Mouse (Mus musculus): ENCODE measurements around the gene Klrg2.
"Not testable (repeated sequence)": the region's sequence is repeated elsewhere in the genome, so short reads cannot be mapped to it uniquely, and the experiment has no call there.

Klrg2 gene

DNA sequence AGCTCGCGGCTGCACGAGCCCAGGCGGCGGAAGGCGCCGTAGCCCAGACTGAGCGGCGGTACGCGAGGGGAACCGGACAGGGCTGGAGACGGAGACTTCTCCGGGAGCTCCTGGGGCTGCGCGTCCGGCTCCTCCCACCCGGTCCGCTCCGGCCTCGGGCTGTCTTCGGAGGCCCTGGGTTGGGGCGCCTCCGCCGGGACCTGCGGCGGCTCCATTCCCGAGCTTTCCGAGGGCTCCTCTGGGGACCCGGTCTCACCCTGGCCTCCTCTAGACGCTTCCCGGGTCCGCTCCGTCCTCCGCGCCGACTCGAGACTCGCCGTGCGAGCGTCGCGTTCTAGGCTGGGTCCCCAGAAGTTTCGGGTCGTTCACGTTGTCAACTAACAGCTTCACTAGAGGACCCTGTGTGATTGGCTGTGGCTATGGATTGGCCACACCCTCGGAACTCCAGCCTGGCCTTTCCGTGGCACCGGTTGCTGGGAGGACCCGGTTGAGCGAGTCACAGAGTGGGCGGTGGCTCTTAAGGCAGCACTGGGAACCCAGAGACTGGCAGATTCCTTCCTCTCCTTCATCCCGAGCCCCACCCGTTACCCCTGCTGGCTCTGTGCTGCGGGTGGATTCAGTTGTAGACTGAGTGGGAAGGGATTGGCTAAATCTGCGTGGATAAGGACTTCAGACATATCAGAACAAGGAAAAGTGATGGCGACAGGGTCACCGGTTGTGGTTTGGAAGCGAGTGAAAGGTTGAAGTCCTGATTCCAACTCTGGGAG lies at the start of gene Klrg2:
TSS of gene Klrg2 (minus strand) at position 391 of the 767 bp plus-strand sequence.
- ATAC-seq (ENCODE audit: insufficient number of reproducible peaks, low FRiP score, low TSS enrichment), result peak; percentile 45; the same call in 1 of the 2 replicates

DNA sequence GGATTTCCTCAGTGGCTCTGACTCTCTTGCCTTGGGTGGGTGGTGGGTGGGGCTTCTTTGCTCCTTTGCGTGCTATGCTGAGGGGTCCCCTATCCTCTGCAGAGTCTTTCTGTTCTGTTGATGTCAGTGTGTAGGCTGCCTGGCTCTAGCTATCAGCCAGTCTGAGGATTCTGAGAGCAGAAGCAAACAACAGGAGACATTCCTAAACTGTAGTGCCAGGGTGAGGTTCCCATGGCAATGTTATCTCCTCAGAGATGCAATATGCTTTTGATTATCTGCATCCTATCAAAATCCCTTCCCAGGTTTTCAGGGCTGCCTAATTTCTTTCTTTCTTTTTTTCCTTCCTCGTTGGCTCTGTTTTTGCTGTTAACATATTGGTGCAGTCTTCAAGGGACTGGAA lies 45.5 kb upstream of the Klrg2 start:
- no peak for ATAC-seq (ENCODE audit: insufficient number of reproducible peaks, low FRiP score, low TSS enrichment)

DNA sequence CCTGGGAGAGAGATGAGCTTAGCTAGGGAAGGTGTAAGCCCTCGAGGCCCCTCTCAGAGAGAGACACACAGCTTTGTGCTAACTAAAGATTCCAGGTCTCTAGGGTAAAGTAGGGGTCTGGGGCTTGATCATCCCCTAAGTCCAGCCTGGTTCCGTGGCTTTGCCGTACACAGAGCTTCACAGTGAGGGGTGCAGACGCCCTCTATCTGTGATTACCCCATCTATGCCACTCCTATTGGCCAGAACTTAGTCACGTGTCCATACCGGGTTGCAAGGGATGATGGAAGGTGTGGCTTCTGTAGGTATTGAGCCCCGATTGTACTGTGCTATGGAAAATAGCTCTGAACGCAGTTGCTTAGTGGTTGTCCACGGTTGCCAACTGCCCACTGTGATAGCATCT lies 40.6 kb upstream of the Klrg2 start:
- no peak for ATAC-seq (ENCODE audit: insufficient number of reproducible peaks, low FRiP score, low TSS enrichment)

DNA sequence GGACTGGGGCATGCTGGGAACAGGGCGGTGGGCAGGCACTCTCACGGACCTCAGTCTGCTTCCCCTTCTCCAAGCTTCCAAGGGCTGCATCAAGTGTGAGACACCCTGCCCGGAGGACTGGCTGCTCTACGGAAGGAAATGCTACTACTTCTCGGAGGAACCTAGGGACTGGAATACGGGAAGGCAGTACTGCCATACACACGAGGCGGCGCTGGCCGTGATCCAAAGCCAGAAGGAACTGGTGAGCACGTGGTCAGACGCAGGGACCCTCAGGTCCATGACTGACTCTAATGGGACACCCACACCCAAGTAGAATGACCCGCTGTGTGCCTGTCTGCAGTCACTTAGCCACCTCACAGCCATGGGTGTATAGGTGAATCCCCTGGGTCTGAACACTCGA lies 39.7 kb upstream of the Klrg2 start:
- no peak for ATAC-seq (ENCODE audit: insufficient number of reproducible peaks, low FRiP score, low TSS enrichment)

DNA sequence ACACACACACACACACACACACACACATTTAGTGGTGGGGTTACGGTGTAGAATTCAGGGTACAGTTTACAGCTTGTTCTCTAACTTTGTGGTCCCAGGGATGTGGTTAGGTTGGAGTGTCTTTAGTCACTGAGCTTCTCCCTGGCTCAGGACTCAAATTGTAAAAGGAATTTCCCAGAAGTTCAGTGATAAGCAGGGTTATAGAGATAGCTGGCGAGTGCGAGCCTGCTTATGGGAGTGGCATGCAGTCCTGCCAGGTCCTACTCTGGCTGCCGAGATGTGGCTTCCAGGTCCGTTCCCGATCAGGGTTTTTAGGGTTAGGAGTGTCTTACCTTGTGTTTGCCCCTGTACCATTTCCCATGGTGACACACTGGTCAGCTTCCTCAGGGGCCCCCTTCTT lies 39.2 kb upstream of the Klrg2 start:
- ATAC-seq (ENCODE audit: insufficient number of reproducible peaks, low FRiP score, low TSS enrichment), result no peak

DNA sequence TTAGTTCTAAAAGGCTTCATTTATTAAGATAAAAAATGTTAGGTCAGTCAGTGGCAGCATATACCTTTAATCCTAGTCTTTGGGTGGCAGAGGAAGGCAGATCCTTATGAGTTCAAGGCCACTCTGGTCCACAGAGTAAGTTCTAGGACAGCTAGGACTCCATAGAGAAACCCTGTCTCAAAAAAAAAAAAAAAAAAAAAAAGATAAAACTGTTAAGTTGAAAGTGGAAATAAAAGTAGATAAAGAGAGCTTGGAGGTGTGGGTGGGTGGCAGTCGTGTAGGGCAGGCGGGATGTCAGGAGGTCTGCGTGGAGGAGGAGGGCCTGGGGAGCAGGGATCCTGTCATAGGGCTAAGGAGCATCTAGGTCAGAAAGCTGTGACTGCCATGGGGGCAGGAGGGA lies 35.0 kb upstream of the Klrg2 start:
- ATAC-seq (ENCODE audit: insufficient number of reproducible peaks, low FRiP score, low TSS enrichment), result no peak

DNA sequence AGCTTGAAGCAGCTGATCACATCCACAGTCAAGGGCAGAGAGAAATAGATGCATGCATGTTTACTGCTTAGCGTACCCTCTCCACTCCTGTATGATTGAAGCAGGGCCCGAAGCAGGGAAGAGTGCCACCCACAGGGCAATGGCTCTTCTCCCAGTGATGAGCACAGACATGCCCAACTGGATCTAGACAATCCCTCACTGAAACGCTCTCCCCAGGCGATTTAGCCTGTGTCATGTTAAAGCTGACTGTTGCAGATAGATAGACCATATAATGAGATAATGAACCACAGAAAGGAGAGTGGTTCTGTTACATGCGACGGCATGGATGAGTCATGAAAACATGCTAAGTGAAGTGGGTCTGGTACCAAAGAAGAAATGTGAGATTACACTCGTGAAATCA lies 34.2 kb upstream of the Klrg2 start:
- no peak for ATAC-seq (ENCODE audit: insufficient number of reproducible peaks, low FRiP score, low TSS enrichment)

DNA sequence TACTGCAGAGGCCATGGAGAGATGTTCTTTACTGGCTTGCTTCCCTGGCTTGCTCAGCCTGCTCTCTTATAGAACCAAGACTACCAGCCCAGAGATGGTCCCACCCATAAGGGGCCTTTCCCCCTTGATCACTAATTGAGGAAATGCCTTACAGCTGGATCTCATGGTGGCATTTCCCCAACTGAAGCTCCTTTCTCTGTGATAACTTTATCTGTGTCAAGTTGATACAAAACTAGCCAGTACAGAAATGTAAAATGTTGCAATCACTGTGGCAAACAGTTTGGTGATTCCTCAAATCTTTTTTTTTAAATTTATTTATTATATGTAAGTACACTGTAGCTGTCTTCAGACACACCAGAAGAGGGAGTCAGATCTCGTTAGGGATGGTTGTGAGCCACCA lies 33.4 kb upstream of the Klrg2 start:
- not testable (repeated sequence) for ATAC-seq (ENCODE audit: insufficient number of reproducible peaks, low FRiP score, low TSS enrichment)

DNA sequence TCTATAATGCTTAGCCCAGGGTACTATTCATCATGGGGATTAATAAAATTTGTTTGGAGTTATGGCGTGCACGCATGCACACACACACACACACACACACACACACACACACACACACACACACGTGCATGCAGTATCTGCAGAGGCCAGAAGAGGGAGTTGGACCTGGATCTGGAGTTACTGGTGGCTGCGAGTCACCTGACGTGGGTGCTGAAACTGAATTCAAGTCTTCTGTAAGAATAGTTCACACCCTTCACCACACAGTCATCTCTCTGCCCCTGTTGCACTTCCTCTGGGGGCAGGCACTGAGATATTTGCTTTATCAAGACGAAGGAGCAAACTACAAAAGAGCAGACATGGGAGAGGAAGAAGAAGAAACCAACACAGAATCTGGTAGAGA lies 32.5 kb upstream of the Klrg2 start:
- no peak for ATAC-seq (ENCODE audit: insufficient number of reproducible peaks, low FRiP score, low TSS enrichment)

DNA sequence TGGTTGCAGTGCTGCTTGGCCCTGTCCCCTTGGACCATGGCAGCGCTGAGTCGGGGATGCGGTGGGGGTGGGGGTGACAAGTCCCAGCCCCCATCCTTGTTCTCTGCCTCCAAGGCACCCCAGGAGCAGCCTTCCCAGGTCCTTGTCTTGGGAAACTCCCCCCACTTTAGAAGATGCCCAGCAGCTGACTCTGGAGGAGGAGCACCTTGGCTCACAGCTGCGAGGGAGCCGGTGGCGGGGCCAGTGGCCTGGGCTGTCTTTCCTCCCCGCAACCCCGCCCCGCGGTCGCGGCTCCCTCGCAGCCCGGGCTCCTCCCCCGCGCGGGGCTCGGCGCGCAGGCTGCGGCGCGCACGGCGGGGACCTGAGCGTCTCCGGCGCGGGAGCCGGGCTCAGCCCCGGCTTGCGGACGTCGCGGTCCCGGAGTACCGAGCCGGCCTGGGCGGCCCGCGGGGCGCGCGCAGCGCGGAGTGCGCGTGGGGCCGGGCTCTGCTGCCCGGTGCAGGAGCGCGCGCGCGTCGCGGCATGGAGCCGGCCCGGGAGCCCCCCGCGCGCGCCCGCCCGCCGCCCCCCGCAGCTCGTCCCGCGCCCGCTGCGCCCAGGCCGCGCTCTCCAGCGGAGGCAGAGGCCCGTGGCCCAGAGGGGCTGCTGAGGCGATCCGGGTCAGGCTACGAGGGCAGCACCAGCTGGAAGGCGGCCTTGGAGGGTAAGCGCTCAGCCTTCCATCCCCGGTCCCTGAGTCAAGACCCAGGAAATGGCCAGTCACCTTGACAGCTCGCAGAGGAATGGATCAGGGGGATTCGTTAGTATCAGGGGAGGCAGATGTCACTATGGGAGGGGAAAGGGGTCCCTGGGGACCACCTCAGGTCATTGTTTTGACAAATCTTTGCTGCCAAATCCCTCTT lies 25.9 kb upstream of the Klrg2 start, which contains the start of gene Clec2l:
TSS of gene Clec2l (plus strand) at position 356 of the 902 bp plus-strand sequence.
- ATAC-seq (ENCODE audit: insufficient number of reproducible peaks, low FRiP score, low TSS enrichment), result peak; percentile 79

DNA sequence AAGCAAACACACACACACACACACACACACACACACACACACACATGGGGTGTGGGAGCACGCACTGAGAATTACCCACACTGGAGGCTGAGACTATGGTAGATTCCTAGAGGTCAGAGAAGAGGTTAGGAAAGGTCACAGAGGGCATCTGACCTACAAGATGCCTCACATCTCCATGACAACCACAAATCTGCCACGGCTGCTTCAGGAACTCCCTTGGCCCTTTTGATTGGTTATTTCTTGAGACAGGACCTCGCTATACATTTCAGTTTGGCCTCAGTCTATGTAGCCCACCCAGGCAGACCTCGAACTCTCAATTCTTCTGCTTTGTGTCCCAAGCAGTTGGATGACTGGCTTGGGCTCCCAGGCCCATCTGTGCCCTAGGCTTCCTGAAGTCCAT lies 24.6 kb upstream of the Klrg2 start:
- ATAC-seq (ENCODE audit: insufficient number of reproducible peaks, low FRiP score, low TSS enrichment), result no peak

DNA sequence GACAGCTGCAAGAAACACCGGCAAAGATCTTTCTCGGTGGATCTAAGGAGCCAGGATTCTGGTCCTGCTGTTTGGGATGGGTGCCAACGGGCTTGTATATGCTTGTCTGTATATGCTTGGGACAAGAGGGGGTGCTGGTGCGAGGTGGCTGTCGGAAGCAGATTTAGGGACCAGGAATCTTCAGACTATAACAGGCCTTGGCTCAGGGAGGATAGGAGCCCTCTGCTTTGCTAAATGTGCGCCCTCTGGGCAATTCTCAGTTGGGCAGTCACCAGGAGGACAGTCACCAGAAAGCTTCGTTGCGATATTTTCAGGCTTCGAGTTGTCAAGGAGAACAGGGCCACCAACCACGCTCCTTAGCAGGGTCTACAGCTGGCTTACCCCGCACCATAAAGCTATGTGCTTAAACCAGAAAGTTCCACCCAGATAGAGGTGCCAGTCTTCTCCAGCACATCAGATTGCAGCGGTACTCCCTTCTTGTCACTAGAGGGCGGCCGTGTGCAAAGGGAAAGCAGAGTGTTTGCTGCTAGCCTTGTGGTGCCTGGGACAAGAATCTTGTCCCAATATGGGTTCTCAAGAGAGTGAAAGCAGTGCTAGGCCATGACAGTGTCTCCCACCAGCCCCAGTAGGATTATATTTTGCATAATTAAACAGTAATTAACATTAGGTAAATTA lies 13.4 kb upstream of the Klrg2 start:
- ATAC-seq (ENCODE audit: insufficient number of reproducible peaks, low FRiP score, low TSS enrichment), result peak; percentile 79

DNA sequence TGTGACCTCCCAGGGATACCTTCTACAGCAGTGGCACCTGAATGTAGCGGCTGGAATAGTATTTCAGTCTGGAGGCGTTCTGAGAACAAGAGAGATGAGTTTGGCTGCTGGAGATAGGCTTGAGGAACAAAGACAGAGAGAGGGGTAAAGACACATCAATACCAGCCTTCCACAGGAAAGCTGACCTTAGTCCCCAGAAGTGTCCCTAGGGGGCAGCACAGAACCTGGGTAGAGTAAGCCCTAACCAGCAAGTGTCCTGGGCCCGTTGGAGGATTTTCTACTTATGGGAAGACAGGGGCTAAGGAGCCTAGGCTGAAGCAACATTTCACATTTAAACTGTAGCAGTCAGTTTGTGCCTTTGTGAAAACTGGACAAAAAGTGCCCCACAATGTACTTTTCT lies 12.5 kb upstream of the Klrg2 start:
- ATAC-seq (ENCODE audit: insufficient number of reproducible peaks, low FRiP score, low TSS enrichment), result no peak

DNA sequence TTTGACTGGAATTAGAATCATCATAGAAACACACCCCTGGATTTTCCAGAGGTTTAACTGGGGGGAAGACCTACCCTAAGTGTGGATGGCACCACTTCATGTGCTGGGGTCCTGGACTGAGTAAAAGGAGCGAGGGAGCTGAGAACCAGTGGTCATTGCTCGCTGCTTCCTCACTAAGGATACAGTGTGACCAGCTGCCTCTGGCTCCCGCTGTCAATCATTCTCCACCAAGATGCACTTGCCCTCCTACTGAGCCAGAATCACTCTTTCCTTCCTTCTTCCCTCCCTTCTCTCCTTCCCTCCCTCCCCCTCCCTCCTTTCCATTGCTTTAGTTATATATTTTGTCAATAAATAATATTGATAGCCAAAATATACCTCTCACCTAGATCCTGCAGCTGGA lies 6.0 kb upstream of the Klrg2 start:
- no peak for ATAC-seq (ENCODE audit: insufficient number of reproducible peaks, low FRiP score, low TSS enrichment)

DNA sequence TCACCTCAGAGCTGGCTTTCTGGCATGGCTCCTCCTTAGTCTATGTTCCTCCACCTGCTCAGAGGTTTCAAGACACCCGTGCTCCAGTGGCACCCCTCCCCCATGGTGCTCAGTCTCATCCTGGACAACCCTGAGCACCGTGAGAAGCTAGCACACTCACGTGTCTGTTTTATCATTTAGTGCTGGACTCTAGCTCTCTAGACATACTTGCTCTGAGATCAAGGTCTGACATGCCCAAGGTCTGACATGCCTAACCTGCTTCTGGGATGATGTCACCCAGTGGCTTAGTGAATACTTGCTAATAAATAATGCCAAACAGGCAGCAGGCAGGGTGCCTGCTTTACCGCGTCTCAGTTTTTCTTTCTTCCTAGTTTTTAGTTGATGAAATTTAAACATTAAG lies 5.6 kb upstream of the Klrg2 start:
- no peak for ATAC-seq (ENCODE audit: insufficient number of reproducible peaks, low FRiP score, low TSS enrichment)

DNA sequence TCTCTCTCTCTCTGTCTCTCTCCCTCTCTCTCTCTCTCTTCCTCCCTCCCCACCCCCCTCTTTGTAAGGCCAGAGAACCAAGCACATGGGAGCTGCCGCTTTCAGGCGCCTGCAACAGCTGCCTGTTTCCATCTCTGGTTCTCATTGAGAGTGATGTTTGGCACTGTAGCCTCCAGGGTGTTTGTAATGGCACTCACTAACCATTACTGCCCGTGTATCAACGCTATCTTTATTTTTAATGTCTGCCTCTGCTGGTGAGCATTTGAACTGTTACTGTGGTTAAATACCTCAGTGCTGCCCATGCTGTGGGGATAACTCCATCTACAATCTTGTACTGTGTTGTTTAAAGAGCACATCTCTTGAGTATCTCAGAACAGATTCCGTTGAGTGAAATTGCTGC lies 4.6 kb upstream of the Klrg2 start:
- no peak for ATAC-seq (ENCODE audit: insufficient number of reproducible peaks, low FRiP score, low TSS enrichment)

DNA sequence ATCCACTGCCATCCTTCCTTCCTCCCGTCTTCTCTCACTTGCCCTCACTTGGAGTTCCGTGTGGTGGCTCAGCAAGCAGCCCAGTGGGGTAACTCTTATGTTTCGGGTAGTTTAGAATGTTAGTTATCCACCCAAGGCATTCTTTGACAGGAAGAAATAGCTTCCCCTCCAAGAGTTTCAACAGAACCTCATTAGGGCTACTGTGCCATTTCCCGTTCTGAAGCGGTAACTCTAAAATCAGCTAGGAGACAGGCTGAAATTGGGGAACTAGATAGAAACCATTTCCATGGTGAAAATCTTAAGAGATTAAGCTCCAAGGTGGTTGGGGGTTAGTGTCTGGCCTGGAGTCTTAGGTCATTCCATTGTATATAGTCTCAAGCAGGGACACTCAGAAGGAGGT lies 4.2 kb upstream of the Klrg2 start:
- ATAC-seq (ENCODE audit: insufficient number of reproducible peaks, low FRiP score, low TSS enrichment), result no peak

DNA sequence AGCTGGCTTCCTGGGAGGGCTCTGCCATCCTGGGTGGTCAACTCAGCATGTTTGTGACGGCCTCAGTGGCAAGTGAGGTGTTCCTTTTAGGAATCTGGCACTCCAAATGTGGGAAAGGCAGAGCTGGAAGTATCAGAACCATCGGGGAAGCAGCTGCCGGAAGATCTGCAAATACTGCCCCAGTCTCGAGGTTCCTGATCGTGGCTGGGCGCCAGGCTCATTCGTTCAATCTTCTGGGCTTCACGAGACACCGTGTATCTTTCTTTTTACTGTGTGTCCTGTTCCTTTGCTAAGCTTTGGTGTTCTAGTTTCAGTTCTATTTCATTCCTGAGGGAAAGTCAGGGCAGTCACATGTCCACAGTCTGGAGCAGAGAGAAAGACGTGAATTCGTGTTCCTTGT lies 3.4 kb upstream of the Klrg2 start:
- no peak for ATAC-seq (ENCODE audit: insufficient number of reproducible peaks, low FRiP score, low TSS enrichment)

DNA sequence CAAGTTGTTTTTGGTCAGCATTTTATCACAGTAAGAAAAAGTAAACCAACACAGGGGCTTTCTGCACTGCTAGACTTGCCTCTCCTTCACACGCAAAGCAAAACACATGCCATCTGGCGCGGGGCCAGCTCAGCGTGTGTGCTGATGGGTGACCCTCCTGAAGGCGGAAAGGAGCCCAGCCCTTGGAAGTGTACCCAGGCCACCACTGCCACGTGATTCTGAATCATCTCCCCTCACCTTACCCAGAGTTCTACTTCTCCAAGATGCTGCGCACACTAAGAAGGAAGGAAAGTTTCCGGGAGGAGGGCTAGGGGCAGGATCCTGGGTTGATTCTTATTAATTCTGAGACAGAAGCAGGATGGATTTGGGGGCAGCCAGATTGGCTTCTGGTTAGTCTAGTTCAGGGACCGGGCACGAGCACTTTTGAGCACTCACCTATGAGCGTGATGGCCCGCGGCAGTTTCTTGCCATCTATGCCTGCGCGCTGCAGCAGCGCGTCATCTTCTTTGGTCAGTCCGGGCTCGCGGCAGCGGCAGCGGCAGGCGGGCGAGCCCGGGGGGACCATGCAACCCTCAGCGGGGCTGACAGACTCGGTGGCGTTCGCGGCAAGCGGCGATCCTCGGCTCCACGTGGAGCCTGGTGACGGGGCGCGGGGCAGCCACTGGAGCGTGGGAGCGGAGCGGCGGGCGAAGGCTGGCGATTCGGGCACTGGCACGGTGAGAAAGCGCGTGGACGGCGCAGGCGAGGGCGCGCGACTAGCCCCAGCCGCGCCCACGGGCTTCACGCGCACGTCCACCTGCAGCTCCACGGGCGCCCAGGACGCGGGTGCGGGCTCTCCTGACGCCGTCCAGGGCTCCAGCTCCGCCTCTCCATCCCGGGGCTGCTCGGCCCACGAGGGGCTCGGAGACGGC lies 846 bp downstream of the Klrg2 start:
- peak; percentile 13; the same call in 1 of the 2 replicates for ATAC-seq (ENCODE audit: insufficient number of reproducible peaks, low FRiP score, low TSS enrichment)

DNA sequence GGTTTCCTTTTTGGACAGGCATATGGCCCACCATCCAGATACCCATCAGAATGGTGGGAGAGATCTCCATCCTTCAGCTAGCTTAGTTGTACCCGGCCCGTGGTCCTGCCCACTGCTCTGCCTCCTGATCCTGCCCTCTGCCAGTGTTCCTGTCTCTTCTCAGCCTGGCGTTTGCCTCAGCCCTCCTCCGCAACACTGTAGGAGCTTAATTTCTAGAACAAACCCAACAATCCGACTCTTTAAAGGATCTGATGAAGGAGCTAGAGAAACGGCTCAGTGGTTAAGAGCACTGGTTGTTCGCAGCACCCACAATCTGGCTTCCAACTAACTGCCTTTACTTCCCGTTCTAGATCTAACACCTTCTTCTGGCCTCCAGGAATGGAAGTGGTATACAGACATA lies 2.6 kb downstream of the Klrg2 start:
- no peak for ATAC-seq (ENCODE audit: insufficient number of reproducible peaks, low FRiP score, low TSS enrichment)
